Mouse (Mus musculus): ENCODE data around the gene Avpr2.

- no peak for TF ChIP-seq POLR2A (IDR thresholded peaks at IDR 0.05; ENCODE audit: low read depth, low read length)
- no peak for TF ChIP-seq CTCF (IDR thresholded peaks at IDR 0.05; ENCODE audit: extremely low read depth, insufficient read depth, insufficient read length, insufficient replicate concordance)
Observed at GRCm38 (mm10) chrX:73922550-73922882, 30.6 kb downstream of the Avpr2 start.
